Mouse (Mus musculus): ENCODE measurements around the gene Mrto4.
"Not testable (repeated sequence)": the region's sequence is repeated elsewhere in the genome, so short reads cannot be mapped to it uniquely, and the experiment has no call there.

Gene Mrto4

DNA sequence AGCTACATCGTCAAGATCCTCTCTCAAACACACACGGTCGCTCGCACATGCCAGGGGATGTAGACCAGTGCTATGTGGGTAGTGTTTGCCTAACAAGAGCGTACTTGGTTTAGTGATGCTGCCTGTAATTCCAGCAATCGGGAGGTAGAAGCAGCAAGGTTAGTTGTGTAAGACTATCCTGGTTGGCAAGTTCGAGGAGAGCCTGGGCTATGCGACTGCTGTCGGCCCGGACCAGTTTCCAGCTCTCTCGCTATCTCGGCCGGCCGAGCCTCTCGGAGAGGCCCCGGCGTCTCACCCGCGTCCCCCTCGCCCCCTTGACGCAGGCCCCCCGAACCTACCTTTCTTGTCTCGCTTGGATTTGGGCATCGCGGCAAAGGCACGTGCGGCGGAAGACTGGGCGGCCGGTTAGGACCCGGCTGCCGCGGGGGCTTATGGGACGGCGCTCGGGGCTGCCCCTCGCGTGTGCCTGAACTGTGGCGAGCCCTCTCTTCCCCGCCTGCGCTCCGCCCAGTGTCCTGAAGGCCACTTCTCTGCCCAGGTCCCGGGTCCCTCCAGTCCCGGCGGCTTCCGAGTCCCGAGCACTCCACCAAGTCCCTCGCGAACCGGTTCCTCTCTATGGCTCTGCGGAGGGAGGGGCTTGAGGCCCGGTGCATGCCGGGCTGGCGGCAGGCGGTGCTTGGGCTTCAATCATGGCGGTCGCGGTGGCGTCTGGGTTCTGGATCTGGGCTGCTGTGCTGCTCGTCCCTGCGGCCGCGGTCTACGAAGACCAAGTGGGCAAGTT, at the start of gene Mrto4, which contains the start of the genes Emc1 and Ubr4:
TSS of gene Mrto4 (minus strand) at position 646 of the 781 bp plus-strand sequence.
TSS of gene Emc1 (plus strand) at position 657 of the 781 bp plus-strand sequence.
TSS of gene Ubr4 (plus strand) at position 679 of the 781 bp plus-strand sequence.
- peak; percentile 83 for DNase-seq (ENCODE audit: low read depth)

GRCm38 (mm10) chr4:139400487-139400886, 48.1 kb upstream of the Mrto4 start:
- no peak for DNase-seq (ENCODE audit: low read depth)

DNA sequence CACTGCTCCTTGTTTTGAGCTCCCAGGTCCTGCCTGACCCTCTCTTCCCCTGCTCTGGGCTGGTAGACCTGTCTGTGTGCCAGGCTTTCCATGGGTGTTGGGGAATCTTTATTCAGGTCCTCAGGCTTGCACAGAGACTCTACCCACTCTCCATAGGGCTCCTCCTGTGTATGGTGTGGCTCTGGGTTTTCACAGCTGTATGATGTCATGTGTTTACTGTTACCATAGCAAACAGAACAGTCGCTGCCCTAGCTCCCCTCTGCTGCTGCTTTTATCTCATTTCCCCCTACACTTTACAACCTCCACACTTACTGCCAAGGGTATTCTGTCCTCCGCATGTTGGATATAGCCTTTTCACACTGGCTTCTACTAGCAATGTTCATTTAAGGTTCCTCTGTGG, 43.1 kb upstream of the Mrto4 start:
- DNase-seq (ENCODE audit: low read depth): no peak

- DNase-seq (ENCODE audit: low read depth): no peak
Observed at GRCm38 (mm10) chr4:139389557-139389956, 37.2 kb upstream of the Mrto4 start.

- no peak for DNase-seq (ENCODE audit: low read depth)
Observed at GRCm38 (mm10) chr4:139386869-139387319, 34.5 kb upstream of the Mrto4 start.

- DNase-seq (ENCODE audit: low read depth): not testable (repeated sequence)
Observed at GRCm38 (mm10) chr4:139385841-139386240, 33.5 kb upstream of the Mrto4 start.

DNA sequence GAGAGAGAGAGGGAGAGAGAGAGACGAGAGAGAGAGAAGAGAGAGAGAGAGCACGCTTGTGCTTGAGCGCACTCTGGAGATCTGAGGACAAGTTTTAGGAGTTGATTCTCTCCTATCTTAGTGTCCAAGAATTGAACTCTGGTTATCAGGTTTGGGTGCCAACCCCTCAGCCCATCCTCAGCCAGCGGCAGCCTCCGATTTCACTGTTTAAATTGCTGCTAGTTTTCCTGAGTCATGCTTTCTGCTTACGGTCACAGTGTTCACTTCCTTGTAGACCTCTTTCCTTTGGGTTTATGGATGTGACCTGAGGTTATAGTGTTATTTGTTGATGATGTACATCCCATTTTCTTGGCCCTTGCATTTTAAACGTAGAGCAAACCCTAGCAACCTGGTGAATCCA, 29.9 kb upstream of the Mrto4 start:
- DNase-seq (ENCODE audit: low read depth): peak; percentile 66

- DNase-seq (ENCODE audit: low read depth): peak; percentile 44
Observed at GRCm38 (mm10) chr4:139381452-139381845, 29.1 kb upstream of the Mrto4 start.

DNA sequence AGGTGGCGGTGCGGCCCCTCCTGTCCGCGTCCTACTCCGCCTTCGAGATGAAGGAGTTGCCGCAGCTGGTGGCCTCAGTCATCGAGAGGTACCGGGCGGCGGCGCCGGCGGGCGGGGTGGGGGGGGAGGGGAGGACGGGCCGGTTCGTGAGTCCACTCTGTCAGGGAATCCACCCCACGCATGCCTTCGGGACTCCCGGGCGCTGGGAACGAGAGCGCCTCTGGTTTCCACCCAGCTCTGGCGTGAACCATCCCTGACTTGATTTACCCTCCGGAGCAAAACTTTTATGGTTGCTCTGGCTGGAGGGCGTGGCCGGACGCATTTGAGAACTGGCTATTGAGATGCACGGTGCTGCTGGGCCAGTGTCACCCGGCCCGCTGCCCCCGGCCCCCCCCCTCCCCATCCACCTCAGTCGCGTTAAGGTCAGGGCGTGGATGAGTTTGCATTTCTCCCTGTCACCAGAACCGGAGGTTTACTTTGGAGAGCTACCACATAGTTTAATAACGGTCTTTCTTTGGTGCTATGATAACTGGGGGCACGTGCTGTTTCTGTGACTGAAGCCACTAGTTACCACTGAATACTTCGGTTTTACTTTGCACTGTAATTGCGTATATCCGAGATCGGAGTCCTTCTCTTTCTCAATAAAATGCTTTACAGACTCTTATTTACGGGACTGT, 28.5 kb upstream of the Mrto4 start:
- DNase-seq (ENCODE audit: low read depth): peak; percentile 81

DNA sequence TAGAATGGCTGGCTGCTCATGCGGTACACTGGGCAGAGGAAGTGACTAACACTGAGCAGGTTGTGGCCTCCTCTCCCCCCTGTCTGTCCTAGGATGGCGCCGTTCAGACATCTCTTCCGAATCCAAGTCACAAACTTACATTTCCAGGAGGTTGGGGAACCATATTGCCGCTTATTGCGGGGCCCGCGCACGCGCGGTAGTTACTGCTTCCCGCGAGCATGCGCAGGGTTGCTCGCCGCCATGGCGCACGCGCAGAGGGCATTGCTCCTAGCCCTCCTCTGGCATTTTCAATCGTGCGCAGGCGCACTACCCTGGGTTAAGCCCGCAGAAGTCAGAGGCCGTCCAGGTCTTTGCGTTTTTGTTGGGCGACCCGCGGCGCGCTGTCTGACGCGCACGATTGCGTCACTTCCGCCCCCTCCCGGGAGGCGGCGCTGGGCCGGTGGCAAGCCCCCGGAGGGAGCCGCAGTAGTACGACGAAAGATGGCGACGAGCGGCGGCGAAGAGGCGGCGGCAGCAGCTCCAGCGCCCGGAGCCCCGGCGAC, 27.9 kb upstream of the Mrto4 start:
- peak; percentile 99 for DNase-seq (ENCODE audit: low read depth)

- peak; percentile 24 for DNase-seq (ENCODE audit: low read depth)
Observed at GRCm38 (mm10) chr4:139379719-139380118, 27.3 kb upstream of the Mrto4 start.

DNA sequence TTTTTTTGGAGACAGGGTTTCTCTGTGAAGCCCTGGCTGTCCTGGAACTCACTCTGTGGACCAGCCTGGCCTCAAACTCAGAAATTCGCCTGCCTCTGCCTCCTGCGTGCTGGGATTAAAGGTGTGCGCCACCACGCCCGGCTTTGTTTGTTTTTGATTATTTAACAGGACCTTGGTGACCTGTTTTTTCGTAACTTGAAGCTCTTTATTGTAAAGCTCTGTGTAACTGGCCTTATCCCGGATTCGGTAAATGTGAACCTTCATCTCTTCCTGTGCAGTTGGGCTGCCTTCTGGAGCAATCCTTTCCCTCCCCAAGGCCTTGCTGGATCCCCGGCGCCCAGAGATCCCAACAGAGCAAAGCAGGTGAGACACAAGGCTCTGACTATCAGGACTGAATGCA, 21.2 kb upstream of the Mrto4 start:
- DNase-seq (ENCODE audit: low read depth): no peak

GRCm38 (mm10) chr4:139373130-139373529, 20.8 kb upstream of the Mrto4 start:
- DNase-seq (ENCODE audit: low read depth): no peak

- no peak for DNase-seq (ENCODE audit: low read depth)
Observed at GRCm38 (mm10) chr4:139368038-139368437, 15.7 kb upstream of the Mrto4 start.

- DNase-seq (ENCODE audit: low read depth): no peak
Observed at GRCm38 (mm10) chr4:139367336-139367735, 15.0 kb upstream of the Mrto4 start.

- DNase-seq (ENCODE audit: low read depth): no peak
Observed at GRCm38 (mm10) chr4:139360761-139361548, 8.6 kb upstream of the Mrto4 start.

DNA sequence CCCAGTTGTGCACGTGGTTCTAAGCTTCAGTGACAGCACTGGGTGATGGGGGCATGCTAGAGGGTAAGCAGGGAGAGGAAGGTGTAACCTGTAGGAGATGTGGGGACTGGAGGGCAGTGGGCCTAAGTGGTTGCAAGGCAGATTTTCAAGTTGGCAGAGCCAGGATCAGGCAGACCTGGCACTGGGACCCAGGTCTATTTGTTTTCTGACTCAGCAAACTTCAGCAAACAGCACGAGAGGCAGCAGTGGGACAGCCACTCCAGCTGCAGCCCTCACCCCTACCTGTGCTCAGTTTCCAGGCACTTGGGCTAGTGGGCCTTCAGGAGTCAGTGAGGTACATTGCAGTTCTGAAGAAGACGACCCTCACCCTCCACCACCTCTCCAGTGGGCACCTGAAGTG, 4.8 kb upstream of the Mrto4 start:
- no peak for DNase-seq (ENCODE audit: low read depth)

DNA sequence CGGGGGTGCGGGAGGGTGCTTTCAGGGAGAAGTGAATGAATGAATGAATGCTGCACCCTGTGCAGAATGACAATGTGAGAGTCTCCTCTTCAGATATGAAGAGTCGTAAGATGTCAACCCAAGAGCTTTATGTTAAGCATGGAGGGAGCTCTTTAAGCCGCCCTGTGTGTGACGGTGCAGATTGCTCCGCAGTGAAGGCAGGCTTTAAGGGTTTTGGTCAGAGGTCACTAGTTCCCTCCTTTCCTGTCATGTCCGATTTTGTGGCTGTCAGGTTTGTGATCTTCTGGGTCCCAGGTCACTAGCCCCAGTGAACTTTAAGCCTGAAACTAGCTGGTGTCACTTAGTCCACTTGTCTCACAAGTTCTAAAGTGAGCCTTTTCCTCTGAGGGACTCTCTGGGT, 456 bp upstream of the Mrto4 start:
- DNase-seq (ENCODE audit: low read depth): peak; percentile 36

- DNase-seq (ENCODE audit: low read depth): no peak
Observed at GRCm38 (mm10) chr4:139345416-139346019, 6.9 kb downstream of the Mrto4 start.

DNA sequence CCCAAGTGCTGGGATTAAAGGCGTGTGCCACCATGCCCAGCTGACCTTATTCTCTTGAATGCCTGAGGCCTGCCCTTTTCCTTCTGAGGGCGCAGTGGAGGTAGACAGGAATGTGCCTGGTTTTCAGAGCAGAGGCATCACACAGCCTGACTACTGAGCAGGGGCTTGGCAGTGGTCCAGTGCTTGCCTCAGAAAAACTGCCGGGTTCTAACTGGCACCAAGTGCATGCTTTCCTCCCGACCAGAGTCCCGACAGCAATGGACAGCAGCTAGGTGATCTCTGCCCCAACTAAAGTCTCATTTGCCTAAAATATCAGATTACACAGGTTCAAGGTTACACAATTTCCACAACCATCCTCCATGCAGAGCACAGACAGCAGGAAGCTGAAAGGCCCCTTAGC, 8.7 kb downstream of the Mrto4 start:
- DNase-seq (ENCODE audit: low read depth): peak; percentile 57

DNA sequence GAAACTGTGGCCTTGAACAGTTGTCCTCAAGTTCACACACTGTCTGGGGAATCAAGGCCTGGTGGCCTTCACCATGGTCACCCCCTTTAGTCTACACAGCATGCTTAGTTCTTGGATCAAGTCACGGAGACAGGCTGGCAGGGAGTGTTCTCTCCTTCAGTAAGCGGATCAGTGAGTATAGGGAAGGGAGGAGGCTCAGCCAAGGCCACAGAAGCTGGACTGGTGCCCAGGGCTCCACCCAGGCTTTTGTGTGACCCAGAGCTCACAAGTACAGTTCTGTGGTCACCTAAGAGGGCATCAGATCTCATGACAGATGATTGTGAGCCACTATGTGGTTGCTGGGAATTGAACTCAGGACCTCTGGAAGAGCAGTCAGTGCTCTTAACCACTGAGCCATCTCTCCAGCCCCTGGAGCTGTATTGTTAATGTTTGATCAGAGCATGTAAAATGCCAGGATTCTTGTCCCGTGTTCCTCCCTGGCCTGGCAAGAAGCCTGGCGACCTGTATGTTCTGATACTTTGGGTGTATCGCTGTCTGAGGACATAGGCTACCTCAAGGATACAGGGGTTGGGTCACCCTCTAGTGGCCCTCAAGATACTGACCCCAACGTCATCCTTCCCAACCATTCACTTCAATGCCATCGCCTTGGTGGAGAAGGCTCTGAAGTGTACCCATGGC, 10.7 kb downstream of the Mrto4 start:
- peak; percentile 69 for DNase-seq (ENCODE audit: low read depth)
